Mouse (Mus musculus) forebrain, embryonic 16.5 days (tissue): ENCODE data around the gene Klhl9. TPM values are rescaled to one million over a fixed set of nuclear protein-coding genes. Genes with fewer than 3 reads are reported as not detected.
A peak's percentile ranks its signal among the peaks of the same experiment; 100 is the strongest.
"Not testable (repeated sequence)": the region's sequence is repeated elsewhere in the genome, so short reads cannot be mapped to it uniquely, and the experiment has no call there.

Source experiments
- ATAC-seq: fragments of 200-750 bp; cut with Nextera tagmentation; 2 replicates; pipeline ENCODE4 v1.8.0; 2017; ENCODE audit warnings: mild to moderate bottlenecking, moderate library complexity
- H3K27ac ChIP-seq: fragments of 300-500 bp; sonication (generic); 2 replicates; pipeline ENCODE4 v1.5.1; 2014; ENCODE audit warnings: low read length, control low read depth
- H3K27me3 ChIP-seq: fragments of 300-500 bp; sonication (generic); replicated peaks from 2 replicates; pipeline ENCODE4 v1.6.1; 2014; ENCODE audit warnings: low read length; ENCODE audit not compliant: control insufficient read depth, insufficient read depth
- H3K36me3 ChIP-seq: fragments of 300-500 bp; sonication (generic); 2 replicates; pipeline ENCODE4 v1.6.1; 2014; ENCODE audit not compliant: control insufficient read depth, insufficient read depth
- H3K4me1 ChIP-seq: fragments of 300-500 bp; sonication (generic); replicated peaks from 2 replicates; pipeline ENCODE4 v1.6.1; 2014; ENCODE audit warnings: low read length; ENCODE audit not compliant: control insufficient read depth, insufficient read depth
- H3K4me2 ChIP-seq: fragments of 300-500 bp; sonication (generic); 2 replicates; pipeline ENCODE4 v1.6.1; 2014; ENCODE audit warnings: mild to moderate bottlenecking, low read length, control low read depth
- H3K4me3 ChIP-seq: fragments of 300-500 bp; sonication (generic); replicated peaks from 2 replicates; pipeline ENCODE4 v1.5.1; 2014; ENCODE audit warnings: mild to moderate bottlenecking, low read length, control low read depth
- H3K9ac ChIP-seq: fragments of 300-500 bp; sonication (generic); replicated peaks from 2 replicates; pipeline ENCODE4 v1.6.1; 2014; ENCODE audit warnings: low read depth, low read length, control low read depth
- H3K9me3 ChIP-seq: fragments of 300-500 bp; sonication (generic); 2 replicates; pipeline ENCODE4 v1.6.1; 2016; ENCODE audit warnings: low read length; ENCODE audit not compliant: control insufficient read depth
- WGBS: fragments of 180-500 bp; shearing (Covaris S2); extraction: QIAGEN DNeasy Blood & Tissue Kit; methylation state at CpG from one replicate; pipeline ENCODE4 v1.1.7; 2014; 5-methylcytosine and 5-hydroxymethylcytosine counted together
- polyA plus RNA-seq: library from polyadenylated mRNA; unstranded; fragments of >200 nt; fragmentation: Nextera tagmentation; extraction: Ambion mirVana; gene quantifications from 2 replicates; pipeline ENCODE4 v1.2.1, GENCODE M21; 2015

Klhl9 gene
- polyA plus RNA-seq, 1 experiment from 2014 or later: 122 TPM

- WGBS: 11% methylated on average over 28 of the region's 31 CpGs
- Histone ChIP-seq H3K27ac (peak overlapping the region; percentile 67; the same call in 1 of the 2 replicates), H3K9ac (peak overlapping the region; percentile 57), H3K4me3 (peak overlapping the region; percentile 48), H3K4me2 (peak overlapping the region; percentile 86)
- not testable (repeated sequence) for H3K27me3 ChIP-seq, ATAC-seq, H3K36me3 ChIP-seq, H3K4me1 ChIP-seq, H3K9me3 ChIP-seq
These were observed 34.6 kb upstream of the Klhl9 start for GRCm38 (mm10) chr4:88756581-88757513.

- 80% methylated on average over 14 of the region's 15 CpGs for WGBS
- H3K27me3 ChIP-seq, H3K9me3 ChIP-seq, H3K4me3 ChIP-seq, H3K36me3 ChIP-seq, H3K27ac ChIP-seq, H3K4me2 ChIP-seq, H3K9ac ChIP-seq, ATAC-seq, H3K4me1 ChIP-seq: not testable (repeated sequence)
These were observed 32.6 kb upstream of the Klhl9 start, which contains the start of gene Gm13271 for GRCm38 (mm10) chr4:88754818-88755340. TSS of gene Gm13271 (plus strand) at chr4:88754868.

- no peak overlapping the region for H3K4me2 ChIP-seq
- H3K4me1 ChIP-seq: no peaks in the 10 kb centered on the region
- no peak overlapping the region for H3K4me3 ChIP-seq
- no peaks in the 10 kb centered on the region for H3K27me3 ChIP-seq
- H3K27ac ChIP-seq: no peak overlapping the region
- H3K9ac ChIP-seq: no peak overlapping the region
- H3K36me3 ChIP-seq: no peaks in the 10 kb centered on the region
- ATAC-seq: no peak
- 78% methylated on average over 6 of the region's 6 CpGs for WGBS
- H3K9me3 ChIP-seq: no peaks in the 10 kb centered on the region
These were observed 27.7 kb upstream of the Klhl9 start for GRCm38 (mm10) chr4:88749926-88750325.

- no peak for ATAC-seq
- Histone ChIP-seq H3K27ac (no peak overlapping the region), H3K4me2 (no peak overlapping the region), H3K27me3 (no peaks in the 10 kb centered on the region), H3K4me3 (no peak overlapping the region), H3K9me3 (no peaks in the 10 kb centered on the region), H3K36me3 (no peaks in the 10 kb centered on the region), H3K4me1 (no peaks in the 10 kb centered on the region), H3K9ac (no peak overlapping the region)
- WGBS: 52% methylated on average over 3 of the region's 3 CpGs
These were observed 21.9 kb upstream of the Klhl9 start for GRCm38 (mm10) chr4:88744207-88744606.

DNA sequence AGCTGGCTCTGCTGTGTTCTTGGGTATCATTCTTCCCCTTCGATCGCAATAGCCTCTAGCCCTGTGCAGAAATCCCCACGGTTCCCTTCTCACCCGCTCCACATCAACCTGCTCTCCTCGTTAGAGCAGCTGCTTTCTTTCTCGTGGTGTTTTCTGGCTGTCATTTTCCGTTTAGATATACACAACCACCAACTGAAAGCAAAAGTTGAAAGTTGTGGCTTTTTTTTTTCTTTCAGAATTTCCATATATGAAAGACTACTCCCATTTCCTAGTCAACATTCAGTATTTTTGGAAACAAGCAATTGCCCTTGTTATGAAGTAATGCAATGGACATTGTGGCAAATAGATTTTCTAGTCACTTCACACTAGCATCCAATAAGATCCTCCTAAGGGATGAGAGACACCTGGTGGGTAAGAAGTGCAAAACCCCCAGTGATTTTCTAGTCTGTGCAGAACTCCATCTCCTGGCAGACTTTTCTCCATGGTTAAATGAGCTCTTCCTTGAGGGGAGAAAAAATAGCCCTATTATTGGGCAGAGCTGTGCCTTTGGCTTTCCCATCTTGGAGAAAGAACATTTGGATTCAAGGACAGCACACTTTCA, 20.6 kb upstream of the Klhl9 start:
- WGBS: 74% methylated on average over 7 of the region's 7 CpGs
- Histone ChIP-seq H3K27me3 (no peaks in the 10 kb centered on the region), H3K9me3 (no peaks in the 10 kb centered on the region), H3K9ac (no peak overlapping the region), H3K4me2 (no peak overlapping the region), H3K36me3 (no peaks in the 10 kb centered on the region), H3K27ac (no peak overlapping the region), H3K4me1 (no peaks in the 10 kb centered on the region), H3K4me3 (no peak overlapping the region)
- no peak for ATAC-seq

DNA sequence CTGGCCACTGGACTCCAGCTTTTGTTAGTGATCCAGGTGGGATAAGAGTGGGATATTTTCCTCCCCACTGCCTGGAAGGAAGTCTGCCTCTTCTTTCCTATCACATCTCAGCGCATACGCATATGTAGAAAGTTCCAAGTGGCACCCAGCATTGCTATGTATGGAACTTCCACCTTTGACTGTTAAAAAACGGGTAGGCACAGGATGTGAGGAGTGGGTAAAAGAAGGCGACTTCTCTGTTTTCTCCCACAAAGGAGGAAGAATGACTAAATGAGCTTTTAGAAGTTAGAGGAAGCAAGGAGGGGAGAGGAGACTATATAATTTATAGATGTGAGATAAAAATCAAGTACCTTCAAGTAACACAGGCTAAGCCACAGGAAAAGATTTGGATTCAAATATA, 19.2 kb upstream of the Klhl9 start:
- no peak overlapping the region for H3K4me2 ChIP-seq
- WGBS: 92% methylated on average over 4 of the region's 4 CpGs
- no peaks in the 10 kb centered on the region for H3K9me3 ChIP-seq
- H3K4me3 ChIP-seq: no peak overlapping the region
- H3K36me3 ChIP-seq: no peaks in the 10 kb centered on the region
- no peak for ATAC-seq
- H3K27ac ChIP-seq: no peak overlapping the region
- H3K4me1 ChIP-seq: no peaks in the 10 kb centered on the region
- no peak overlapping the region for H3K9ac ChIP-seq
- no peaks in the 10 kb centered on the region for H3K27me3 ChIP-seq

DNA sequence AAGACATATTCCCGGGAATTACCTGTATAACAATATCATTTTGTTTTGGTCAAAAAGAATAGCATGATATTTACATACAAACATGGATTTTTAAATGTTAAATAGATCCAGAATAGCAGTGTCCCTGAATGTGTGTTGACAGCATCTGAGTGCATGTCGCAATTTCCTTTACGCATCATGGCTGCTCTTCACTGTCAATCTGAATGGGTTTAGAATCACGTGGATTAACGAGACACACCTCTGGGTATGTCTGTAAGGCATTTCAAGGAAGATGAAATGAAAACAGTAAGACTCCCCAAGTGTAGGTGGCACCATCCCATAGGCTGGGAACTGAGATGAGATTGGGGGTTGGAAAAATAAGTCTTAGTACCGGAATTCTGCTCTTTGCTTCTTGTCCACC, 16.8 kb upstream of the Klhl9 start:
- WGBS: 87% methylated on average over 6 of the region's 6 CpGs
- ATAC-seq: no peak
- H3K9ac ChIP-seq: no peak overlapping the region
- H3K4me2 ChIP-seq: no peak overlapping the region
- H3K9me3 ChIP-seq: no peaks in the 10 kb centered on the region
- no peak overlapping the region for H3K27ac ChIP-seq
- no peaks in the 10 kb centered on the region for H3K27me3 ChIP-seq
- no peak overlapping the region for H3K4me3 ChIP-seq
- H3K4me1 ChIP-seq: no peaks in the 10 kb centered on the region
- H3K36me3 ChIP-seq: no peaks in the 10 kb centered on the region

DNA sequence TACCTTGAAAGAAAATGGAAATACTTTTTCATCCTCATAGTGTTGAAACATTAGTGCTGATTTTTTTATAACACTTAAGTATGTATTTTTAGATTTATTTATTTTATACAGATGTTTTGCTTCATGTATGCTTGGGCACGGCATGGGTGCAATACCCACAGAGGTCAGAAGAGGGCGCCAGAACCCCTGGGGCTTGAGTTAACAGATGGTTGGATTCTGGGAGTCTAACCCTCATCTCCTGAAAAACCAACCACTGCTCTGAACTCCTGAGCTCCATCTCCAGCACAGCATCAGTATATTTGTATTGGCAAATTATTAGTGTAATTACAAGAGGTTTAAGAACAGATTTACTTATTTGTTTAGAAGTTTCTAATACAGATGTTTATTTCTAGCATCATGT, 16.2 kb upstream of the Klhl9 start:
- H3K27me3 ChIP-seq: no peaks in the 10 kb centered on the region
- WGBS: 2% methylated on average over 2 of the region's 2 CpGs
- no peak for ATAC-seq

DNA sequence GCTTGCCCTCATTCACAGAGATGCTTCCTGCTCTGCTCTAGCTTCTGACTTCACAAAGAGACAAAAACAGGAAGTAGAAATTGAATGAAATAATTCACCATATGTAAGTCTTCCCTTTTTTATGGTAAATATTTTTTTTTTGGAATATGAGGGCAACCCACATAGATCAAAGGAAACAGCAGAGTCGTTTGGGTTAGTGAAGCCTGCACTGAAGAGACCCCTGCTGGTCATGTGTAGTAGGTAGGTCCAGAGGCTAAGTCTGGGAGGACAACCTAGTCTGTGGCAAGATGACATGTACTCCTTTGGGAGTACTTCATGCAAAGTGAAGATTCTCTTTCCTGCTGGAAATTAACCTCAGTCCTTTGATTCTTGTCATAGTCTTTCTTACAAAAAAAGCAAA, 5.1 kb upstream of the Klhl9 start:
- H3K27me3 ChIP-seq: no peaks in the 10 kb centered on the region

More for the DNA sequence above, 16.2 kb upstream of the Klhl9 start:
- no peaks in the 10 kb centered on the region for H3K9me3 ChIP-seq
- no peaks in the 10 kb centered on the region for H3K36me3 ChIP-seq
- H3K9ac ChIP-seq: no peak overlapping the region
- H3K4me2 ChIP-seq: no peak overlapping the region
- no peaks in the 10 kb centered on the region for H3K4me1 ChIP-seq
- H3K27ac ChIP-seq: no peak overlapping the region
- H3K4me3 ChIP-seq: no peak overlapping the region

More for the DNA sequence above, 5.1 kb upstream of the Klhl9 start:
- H3K36me3 ChIP-seq: no peaks in the 10 kb centered on the region
- no peaks in the 10 kb centered on the region for H3K9me3 ChIP-seq
- no peaks in the 10 kb centered on the region for H3K4me1 ChIP-seq
- no peak for ATAC-seq
- H3K4me3 ChIP-seq: no peak overlapping the region
- H3K4me2 ChIP-seq: no peak overlapping the region
- WGBS: 3% methylated on average over 1 of the region's 1 CpGs
- H3K9ac ChIP-seq: no peak overlapping the region
- no peak overlapping the region for H3K27ac ChIP-seq
